Mouse (Mus musculus) liver, embryonic 15.5 days (tissue): ENCODE measurements around the gene Gm13691. TPM values are rescaled to one million over a fixed set of nuclear protein-coding genes. Genes with fewer than 3 reads are reported as not detected.
"Not testable (repeated sequence)": the region's sequence is repeated elsewhere in the genome, so short reads cannot be mapped to it uniquely, and the experiment has no call there.

Experiments used
- ATAC-seq: fragments of 200-750 bp; cut with Nextera tagmentation; 2 replicates; pipeline ENCODE4 v1.8.0; 2017; ENCODE audit warnings: moderate number of reproducible peaks, mild to moderate bottlenecking, moderate library complexity; ENCODE audit not compliant: insufficient read depth
- H3K27ac ChIP-seq: fragments of 300-500 bp; sonication (generic); replicated peaks from 2 replicates; pipeline ENCODE4 v1.5.1; 2015; ENCODE audit warnings: mild to moderate bottlenecking, inconsistent platforms
- H3K27me3 ChIP-seq: fragments of 300-500 bp; sonication (generic); 2 replicates; pipeline ENCODE4 v1.6.1; 2015; ENCODE audit warnings: mild to moderate bottlenecking, inconsistent platforms
- H3K36me3 ChIP-seq: fragments of 300-500 bp; sonication (generic); replicated peaks from 2 replicates; pipeline ENCODE4 v1.6.1; 2015; ENCODE audit warnings: moderate library complexity, mild to moderate bottlenecking, inconsistent platforms
- H3K4me1 ChIP-seq: fragments of 300-500 bp; sonication (generic); replicated peaks from 2 replicates; pipeline ENCODE4 v1.6.1; 2015; ENCODE audit warnings: inconsistent platforms
- H3K4me2 ChIP-seq: fragments of 300-500 bp; sonication (generic); 2 replicates; pipeline ENCODE4 v1.6.1; 2015; ENCODE audit warnings: moderate library complexity, mild to moderate bottlenecking, inconsistent platforms
- H3K4me3 ChIP-seq: fragments of 300-500 bp; sonication (generic); replicated peaks from 2 replicates; pipeline ENCODE4 v1.5.1; 2015; ENCODE audit warnings: mild to moderate bottlenecking, inconsistent platforms
- H3K9ac ChIP-seq: fragments of 300-500 bp; sonication (generic); 2 replicates; pipeline ENCODE4 v1.6.1; 2015; ENCODE audit warnings: moderate library complexity, mild to moderate bottlenecking, inconsistent platforms
- H3K9me3 ChIP-seq: fragments of 300-500 bp; sonication (generic); replicated peaks from 2 replicates; pipeline ENCODE4 v1.6.1; 2016; ENCODE audit warnings: inconsistent platforms
- WGBS: fragments of 180-500 bp; shearing (Covaris S2); methylation state at CpG from one replicate; pipeline ENCODE4 v1.1.7; 2015; ENCODE audit warnings: mixed read lengths; ENCODE audit not compliant: insufficient replicate concordance; 5-methylcytosine and 5-hydroxymethylcytosine counted together
- polyA plus RNA-seq: library from polyadenylated mRNA; unstranded; fragments of >200 nt; fragmentation: Nextera tagmentation; extraction: Ambion mirVana; gene quantifications from 2 replicates; pipeline ENCODE4 v1.2.1, GENCODE M21; 2015

Gm13691 gene
- polyA plus RNA-seq, 1 experiment from 2014 or later: not detected

GRCm38 (mm10) chr2:84032505-84032904 lies 42.2 kb downstream of the Gm13691 start:
- Histone ChIP-seq H3K4me3 (no peak overlapping the region), H3K36me3 (no peaks in the 10 kb centered on the region), H3K27me3 (no peaks in the 10 kb centered on the region), H3K4me2 (no peak overlapping the region), H3K27ac (no peak overlapping the region), H3K9me3 (no peaks in the 10 kb centered on the region), H3K4me1 (no peaks in the 10 kb centered on the region), H3K9ac (no peak overlapping the region)
- 71% methylated on average over 2 of the region's 2 CpGs for WGBS
- ATAC-seq: no peak

- Histone ChIP-seq H3K4me1 (no peaks in the 10 kb centered on the region), H3K9ac (no peak overlapping the region), H3K9me3 (no peaks in the 10 kb centered on the region), H3K4me3 (no peak overlapping the region), H3K36me3 (no peaks in the 10 kb centered on the region), H3K4me2 (no peak overlapping the region), H3K27ac (no peak overlapping the region), H3K27me3 (no peaks in the 10 kb centered on the region)
- 72% methylated on average over 4 of the region's 4 CpGs for WGBS
- ATAC-seq: no peak
Observed at GRCm38 (mm10) chr2:84035997-84036396, 45.6 kb downstream of the Gm13691 start.

GRCm38 (mm10) chr2:84037304-84037703 lies 47.0 kb downstream of the Gm13691 start:
- Histone ChIP-seq H3K9me3 (no peaks in the 10 kb centered on the region), H3K4me2 (no peak overlapping the region), H3K4me3 (no peak overlapping the region), H3K4me1 (no peaks in the 10 kb centered on the region), H3K27ac (no peak overlapping the region), H3K27me3 (no peaks in the 10 kb centered on the region), H3K36me3 (no peaks in the 10 kb centered on the region), H3K9ac (no peak overlapping the region)
- ATAC-seq: no peak
- 10% methylated on average over 4 of the region's 4 CpGs for WGBS

GRCm38 (mm10) chr2:84037943-84038342 lies 47.6 kb downstream of the Gm13691 start:
- H3K4me2 ChIP-seq, H3K36me3 ChIP-seq, H3K27ac ChIP-seq, H3K4me3 ChIP-seq, H3K9ac ChIP-seq, ATAC-seq, H3K4me1 ChIP-seq, H3K27me3 ChIP-seq, H3K9me3 ChIP-seq: not testable (repeated sequence)
- 76% methylated on average over 1 of the region's 1 CpGs for WGBS

DNA sequence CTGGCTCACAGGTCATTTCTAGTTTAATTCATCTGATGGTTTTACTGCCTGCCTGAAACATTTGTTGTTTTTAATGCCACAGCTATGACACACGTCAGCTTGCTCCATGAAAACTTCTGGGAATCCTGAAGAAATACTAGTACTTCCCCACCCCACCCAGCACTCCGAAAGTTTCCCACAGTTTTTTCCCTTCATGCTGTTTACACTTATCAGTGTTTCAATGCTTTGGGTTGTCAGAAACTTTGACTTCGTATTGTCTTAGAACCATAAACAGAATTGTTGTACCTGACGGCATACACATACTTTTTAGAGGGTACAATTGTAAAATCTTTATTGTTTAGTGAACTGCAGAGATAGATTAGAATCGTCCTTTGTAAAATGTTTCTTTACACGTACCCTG lies 48.9 kb downstream of the Gm13691 start:
- 63% methylated on average over 6 of the region's 6 CpGs for whole genome bisulfite sequencing

More for the DNA sequence above, 48.9 kb downstream of the Gm13691 start:
- no peak overlapping the region for H3K9ac ChIP-seq
- H3K4me3 ChIP-seq: no peak overlapping the region
- H3K36me3 ChIP-seq: no peaks in the 10 kb centered on the region
- H3K4me2 ChIP-seq: no peak overlapping the region
- no peak for ATAC-seq
- H3K27ac ChIP-seq: no peak overlapping the region
- H3K9me3 ChIP-seq: no peaks in the 10 kb centered on the region
- no peaks in the 10 kb centered on the region for H3K4me1 ChIP-seq
- no peaks in the 10 kb centered on the region for H3K27me3 ChIP-seq

Other genes with a start within 250 kb of the Gm13691 start
- 0.25 and 0.44 TPM in 2 replicates for gene Fam171b, start 177.9 kb upstream of the Gm13691 start, polyA plus RNA-seq
- gene Zswim2, start 49.3 kb upstream of the Gm13691 start, polyA plus RNA-seq: not detected in 2 replicates
- gene Gm13698, start 34.9 kb upstream of the Gm13691 start, polyA plus RNA-seq: not detected in 2 replicates
- not detected in 2 replicates for gene Gm13693, start 29.1 kb upstream of the Gm13691 start, polyA plus RNA-seq
- not detected in 2 replicates for gene Gm13695, start 23.2 kb upstream of the Gm13691 start, polyA plus RNA-seq
- not detected in 2 replicates for gene Gm13696, start 17.4 kb upstream of the Gm13691 start, polyA plus RNA-seq
- not detected in 2 replicates for gene Gm13694, start 11.6 kb upstream of the Gm13691 start, polyA plus RNA-seq
- not detected in 2 replicates for gene Gm13697, start 5.8 kb upstream of the Gm13691 start, polyA plus RNA-seq